Mouse (Mus musculus) bone marrow macrophage, adult 2 months (primary cell): ENCODE results near the gene Ptrh2. TPM values are rescaled to one million over a fixed set of nuclear protein-coding genes. Genes with fewer than 3 reads are reported as not detected.
"Not testable (repeated sequence)": the region's sequence is repeated elsewhere in the genome, so short reads cannot be mapped to it uniquely, and the experiment has no call there.

Experiments used
- H3K27ac ChIP-seq: 2 replicates; pipeline ENCODE4 v1.5.1; 2012; ENCODE audit warnings: low read depth, low read length; ENCODE audit not compliant: insufficient read depth
- H3K4me1 ChIP-seq: 2 replicates; pipeline ENCODE4 v1.6.1; 2012; ENCODE audit warnings: low read length; ENCODE audit not compliant: control insufficient read depth, insufficient read depth
- H3K4me3 ChIP-seq: 2 replicates; pipeline ENCODE4 v1.5.1; 2012; ENCODE audit warnings: mild to moderate bottlenecking, low read length, moderate library complexity; ENCODE audit not compliant: insufficient read depth
- CTCF ChIP-seq: IDR thresholded peaks from 2 replicates; pipeline ENCODE4 v1.5.1; 2012; ENCODE audit warnings: low read depth, mild to moderate bottlenecking, low read length, moderate library complexity
- POLR2A ChIP-seq: IDR thresholded peaks from 2 replicates; pipeline ENCODE4 v1.6.1; 2012; ENCODE audit warnings: mild to moderate bottlenecking, low read depth, low read length, borderline replicate concordance
- polyA plus RNA-seq: library from polyadenylated mRNA; stranded (reverse); fragments of >200 nt; gene quantifications from 2 replicates; pipeline ENCODE4 v1.2.4, GENCODE M21; 2012; ENCODE audit not compliant: missing spikeins, insufficient read depth, insufficient read length

The Ptrh2 gene
- polyA plus RNA-seq, 1 experiment, result 7.2 TPM

- Histone ChIP-seq H3K4me1 (peaks cover 53% of the 10 kb centered on the region), H3K4me3 (no peak overlapping the region), H3K27ac (peak overlapping the region; percentile 90)
- TF ChIP-seq POLR2A (no peak), CTCF (no peak)
Observed at GRCm38 (mm10) chr11:86719390-86719789, 35.6 kb downstream of the Ptrh2 start.

GRCm38 (mm10) chr11:86724004-86724403 is 40.2 kb downstream of the Ptrh2 start:
- Histone ChIP-seq H3K4me1 (peaks cover 35% of the 10 kb centered on the region), H3K4me3 (no peak overlapping the region), H3K27ac (no peak overlapping the region)
- TF ChIP-seq CTCF (no peak), POLR2A (no peak)

DNA sequence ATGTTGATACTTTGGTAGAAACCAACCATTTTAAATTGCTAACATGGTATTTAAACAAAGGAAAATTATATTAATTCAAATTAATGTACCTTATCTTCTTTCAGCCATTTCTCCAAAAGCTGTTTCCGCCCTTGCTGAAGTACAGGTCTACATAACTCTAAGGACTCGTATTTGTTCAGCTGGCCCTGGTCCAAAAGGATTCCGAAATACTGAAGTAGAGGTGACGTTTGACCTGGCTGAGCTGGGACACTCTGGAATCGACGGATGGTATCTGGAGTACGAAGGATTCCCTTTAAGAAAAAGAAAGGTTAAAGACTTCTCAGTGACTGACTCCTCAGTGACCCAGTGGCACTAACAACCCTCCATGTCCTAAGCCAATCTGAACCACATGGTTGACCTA is 41.2 kb downstream of the Ptrh2 start:
- Histone ChIP-seq H3K4me3 (no peak overlapping the region), H3K4me1 (peaks cover 26% of the 10 kb centered on the region), H3K27ac (peak overlapping the region; percentile 12; the same call in 1 of the 2 replicates)
- TF ChIP-seq CTCF (no peak), POLR2A (no peak)

DNA sequence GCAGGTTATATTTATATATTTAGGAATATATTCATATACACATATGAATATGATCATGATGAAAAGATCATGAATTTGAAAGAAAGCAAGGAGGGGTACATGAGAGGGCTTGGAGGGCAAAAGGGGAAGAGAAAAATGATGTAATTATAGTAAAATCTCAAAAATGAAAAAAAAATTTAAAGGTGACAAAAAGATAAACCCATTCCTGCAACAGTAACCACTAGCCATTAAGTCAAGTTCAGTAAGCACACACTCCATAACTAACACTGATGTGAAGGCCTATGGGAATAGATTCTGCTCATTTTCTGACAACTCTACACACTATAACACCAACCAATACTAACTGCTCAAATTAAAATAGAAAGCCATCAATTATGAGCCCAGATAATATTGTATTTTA is 41.8 kb downstream of the Ptrh2 start:
- no peak overlapping the region for H3K27ac ChIP-seq
- H3K4me3 ChIP-seq, result no peak overlapping the region
- TF ChIP-seq POLR2A (no peak), CTCF (no peak)
- peaks cover 25% of the 10 kb centered on the region for H3K4me1 ChIP-seq

GRCm38 (mm10) chr11:86731443-86731842 is 47.7 kb downstream of the Ptrh2 start:
- no peak overlapping the region for H3K4me3 ChIP-seq
- TF ChIP-seq CTCF, result no peak
- TF ChIP-seq POLR2A, result no peak
- H3K27ac ChIP-seq, result peak overlapping the region; percentile 89
- H3K4me1 ChIP-seq, result peaks cover 33% of the 10 kb centered on the region

GRCm38 (mm10) chr11:86734241-86734939 is 50.6 kb downstream of the Ptrh2 start:
- TF ChIP-seq CTCF (no peak), POLR2A (no peak)
- Histone ChIP-seq H3K4me1 (peaks cover 47% of the 10 kb centered on the region), H3K27ac (peak overlapping the region; percentile 68), H3K4me3 (no peak overlapping the region)

- peaks cover 50% of the 10 kb centered on the region for H3K4me1 ChIP-seq
- H3K27ac ChIP-seq, result no peak overlapping the region
- TF ChIP-seq POLR2A (no peak), CTCF (no peak)
- H3K4me3 ChIP-seq, result no peak overlapping the region
Observed at GRCm38 (mm10) chr11:86734993-86735392, 51.2 kb downstream of the Ptrh2 start.

- TF ChIP-seq POLR2A (no peak), CTCF (no peak)
- Histone ChIP-seq H3K27ac (no peak overlapping the region), H3K4me1 (peaks cover 57% of the 10 kb centered on the region), H3K4me3 (no peak overlapping the region)
Observed at GRCm38 (mm10) chr11:86737301-86738000, 53.7 kb downstream of the Ptrh2 start.

GRCm38 (mm10) chr11:86738308-86738707 is 54.5 kb downstream of the Ptrh2 start:
- Histone ChIP-seq H3K4me1 (peaks cover 58% of the 10 kb centered on the region), H3K27ac (peak overlapping the region; percentile 22)
- not testable (repeated sequence) for H3K4me3 ChIP-seq

DNA sequence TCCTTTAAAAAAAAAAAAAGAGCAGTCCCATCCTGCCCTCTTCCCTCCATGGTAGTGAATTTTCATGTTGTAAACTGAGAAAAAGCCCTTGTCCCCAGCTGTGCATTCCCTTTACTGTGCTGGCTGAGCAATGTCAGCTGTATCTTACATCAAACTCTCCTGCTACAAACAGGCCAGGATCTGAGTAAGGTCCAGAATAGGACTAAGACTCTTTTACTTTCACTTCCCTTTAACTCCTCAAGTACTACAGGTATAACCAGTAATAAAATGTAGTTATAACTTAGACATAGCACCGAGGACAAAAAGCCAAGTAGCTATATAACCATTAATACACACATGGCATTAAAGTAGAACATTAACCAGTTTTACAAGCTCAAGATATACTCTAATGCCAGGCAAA is 55.2 kb downstream of the Ptrh2 start:
- TF ChIP-seq POLR2A (no peak), CTCF (no peak)
- H3K27ac ChIP-seq, result peak overlapping the region; percentile 22
- peaks cover 58% of the 10 kb centered on the region for H3K4me1 ChIP-seq
- H3K4me3 ChIP-seq, result no peak overlapping the region

DNA sequence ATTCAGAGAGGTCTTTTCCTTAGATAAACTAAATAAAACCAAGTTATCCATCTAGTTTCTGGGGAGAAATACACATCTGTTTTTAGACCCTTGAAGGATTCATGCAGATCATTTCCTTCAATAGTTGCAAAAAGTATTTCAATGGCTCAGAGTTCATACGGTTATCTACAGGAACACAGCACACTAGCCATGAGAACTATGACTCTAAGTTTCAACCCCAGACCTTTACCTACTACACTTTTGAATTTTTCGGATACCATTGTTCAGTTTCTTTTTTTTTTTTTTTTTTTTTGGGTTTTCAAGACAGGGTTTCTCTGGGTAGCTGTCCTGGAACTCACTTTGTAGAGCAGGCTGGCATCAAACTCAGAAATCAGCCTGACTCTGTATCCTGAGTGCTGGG is 55.7 kb downstream of the Ptrh2 start:
- TF ChIP-seq POLR2A (no peak), CTCF (no peak)
- Histone ChIP-seq H3K27ac (peak overlapping the region; percentile 14; the same call in 1 of the 2 replicates), H3K4me1 (peaks cover 59% of the 10 kb centered on the region), H3K4me3 (no peak overlapping the region)
